Mouse (Mus musculus) brain, adult 2 months (tissue): ENCODE measurements around the gene Pou2f1.
"Not testable (repeated sequence)": the region's sequence is repeated elsewhere in the genome, so short reads cannot be mapped to it uniquely, and the experiment has no call there.

Experiments used
- DNase-seq: peaks from one replicate; pipeline ENCODE4 v3.0.0; 2011; ENCODE audit warnings: low read depth, low spot score

Gene Pou2f1

GRCm38 (mm10) chr1:166003181-166004022 lies 924 bp upstream of the Pou2f1 start:
- DNase-seq = peak; percentile 95

- DNase-seq = no peak
These were observed 481 bp downstream of the Pou2f1 start for GRCm38 (mm10) chr1:166001904-166002489.

GRCm38 (mm10) chr1:166001121-166001903 lies 1.2 kb downstream of the Pou2f1 start:
- peak; percentile 67 for DNase-seq

DNA sequence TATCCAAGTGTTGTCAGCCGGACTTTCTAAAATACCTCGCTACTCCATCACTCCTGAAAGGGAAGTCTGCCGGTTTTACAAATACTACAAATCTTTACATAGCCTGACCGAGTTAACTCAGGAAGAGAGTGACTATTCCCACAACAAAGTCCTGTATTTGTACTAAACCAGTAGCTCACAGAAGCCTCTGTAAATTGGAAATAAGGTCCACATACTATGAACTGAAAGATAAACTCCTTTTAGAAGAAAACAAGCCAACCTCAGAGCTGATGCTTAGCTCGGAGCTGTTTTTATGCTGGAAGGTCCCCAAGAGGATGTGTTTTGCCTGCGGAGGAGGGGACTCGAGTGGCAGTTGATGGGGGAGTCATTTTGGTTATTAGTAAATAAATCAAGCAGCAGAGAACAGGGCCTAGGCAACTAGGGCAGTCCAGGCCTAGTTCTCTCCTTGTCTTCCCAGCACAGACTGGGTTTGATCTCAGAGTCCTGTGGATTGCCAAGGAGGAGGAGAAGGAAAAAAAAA lies 1.8 kb downstream of the Pou2f1 start:
- DNase-seq = peak; percentile 45

GRCm38 (mm10) chr1:165999709-166000108 lies 2.8 kb downstream of the Pou2f1 start:
- DNase-seq = no peak

- no peak for DNase-seq
These were observed 6.8 kb downstream of the Pou2f1 start for GRCm38 (mm10) chr1:165995661-165996055.

- DNase-seq = not testable (repeated sequence)
These were observed 7.3 kb downstream of the Pou2f1 start for GRCm38 (mm10) chr1:165995011-165995660.

- DNase-seq = no peak
These were observed 8.2 kb downstream of the Pou2f1 start for GRCm38 (mm10) chr1:165994279-165994678.

- peak; percentile 36 for DNase-seq
These were observed 9.0 kb downstream of the Pou2f1 start for GRCm38 (mm10) chr1:165993270-165994156.

- DNase-seq = peak; percentile 77
These were observed 13.9 kb downstream of the Pou2f1 start for GRCm38 (mm10) chr1:165988536-165988935.

- DNase-seq = no peak
These were observed 14.4 kb downstream of the Pou2f1 start for GRCm38 (mm10) chr1:165988072-165988471.

DNA sequence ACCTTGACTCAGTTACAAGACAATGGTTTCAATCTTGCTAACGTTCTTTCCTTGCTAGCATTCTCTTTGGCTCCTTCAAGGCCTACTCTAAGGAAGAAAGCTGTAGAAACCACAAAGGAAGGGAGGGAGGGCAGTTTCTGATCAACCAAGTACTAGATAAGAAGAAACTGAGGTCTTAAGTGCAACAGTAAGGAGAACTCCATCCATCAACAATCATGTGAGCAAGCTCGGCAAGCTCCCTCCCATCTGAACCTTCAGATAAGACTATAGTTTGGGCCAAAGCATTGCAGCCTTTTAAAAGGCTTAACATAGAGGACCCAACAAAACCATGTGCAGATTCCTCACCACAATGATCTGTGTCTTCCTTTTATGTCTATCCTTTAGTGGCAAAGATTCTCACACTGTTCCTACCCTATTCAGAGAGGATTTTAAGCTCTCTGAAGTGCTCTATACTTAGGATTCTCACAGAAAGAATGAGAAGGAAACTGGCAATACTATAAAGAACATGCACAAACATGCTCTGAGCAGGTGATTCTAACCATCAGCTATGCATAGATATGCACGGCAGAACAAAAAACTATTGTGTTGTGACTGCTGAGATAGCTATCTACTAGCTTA lies 16.6 kb downstream of the Pou2f1 start:
- no peak for DNase-seq

DNA sequence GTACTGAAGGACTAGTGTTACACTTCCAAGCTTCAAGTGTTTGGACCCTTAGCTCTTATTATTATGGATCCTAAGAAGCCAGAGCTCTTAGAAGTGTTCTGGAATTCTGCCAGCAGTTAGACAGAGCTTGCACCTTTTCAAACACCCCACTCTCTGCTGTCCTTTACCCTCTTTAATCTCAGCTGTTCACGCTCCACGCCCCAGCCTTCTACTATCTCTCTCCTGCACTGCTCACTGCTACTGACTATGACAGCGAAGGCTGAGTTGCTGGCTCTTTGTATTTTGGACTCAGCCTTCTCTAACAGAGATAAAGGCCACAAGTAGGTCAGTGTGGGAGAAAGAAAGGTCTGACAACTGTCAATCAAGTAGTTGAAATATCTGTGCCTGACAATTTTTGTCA lies 17.3 kb downstream of the Pou2f1 start:
- DNase-seq = no peak

GRCm38 (mm10) chr1:165976672-165977448 lies 25.6 kb downstream of the Pou2f1 start:
- no peak for DNase-seq

DNA sequence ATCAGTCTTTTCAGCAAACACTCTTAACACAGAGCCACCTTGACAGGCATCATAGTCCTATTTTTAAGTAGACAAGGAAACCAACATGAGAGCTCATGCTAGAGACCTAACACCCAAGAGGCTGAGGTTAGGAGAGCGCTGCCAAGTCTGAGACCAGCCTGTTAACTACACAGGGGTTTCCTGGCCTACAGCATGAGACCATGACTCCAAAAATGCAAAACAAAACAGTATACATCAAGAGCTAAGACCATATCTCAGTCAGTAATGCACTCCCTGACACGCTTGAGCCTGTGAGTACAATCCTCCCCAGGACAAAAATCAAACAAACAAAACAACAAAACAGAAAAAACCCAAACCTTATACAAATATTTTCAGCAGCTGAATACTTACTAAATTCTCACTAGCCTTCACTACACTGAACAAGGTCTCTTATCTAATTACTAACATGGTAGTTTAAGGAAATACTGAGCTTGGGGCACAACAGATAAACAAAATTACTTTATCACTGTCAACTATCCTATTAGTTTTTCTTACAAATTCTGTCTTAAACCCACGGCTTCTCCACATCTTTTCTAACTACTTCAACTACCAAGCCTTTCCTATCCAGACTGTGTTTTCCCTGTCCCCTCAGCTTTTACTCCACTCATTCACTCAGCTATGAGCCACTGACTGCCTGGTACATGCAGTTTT lies 33.3 kb downstream of the Pou2f1 start:
- no peak for DNase-seq

DNA sequence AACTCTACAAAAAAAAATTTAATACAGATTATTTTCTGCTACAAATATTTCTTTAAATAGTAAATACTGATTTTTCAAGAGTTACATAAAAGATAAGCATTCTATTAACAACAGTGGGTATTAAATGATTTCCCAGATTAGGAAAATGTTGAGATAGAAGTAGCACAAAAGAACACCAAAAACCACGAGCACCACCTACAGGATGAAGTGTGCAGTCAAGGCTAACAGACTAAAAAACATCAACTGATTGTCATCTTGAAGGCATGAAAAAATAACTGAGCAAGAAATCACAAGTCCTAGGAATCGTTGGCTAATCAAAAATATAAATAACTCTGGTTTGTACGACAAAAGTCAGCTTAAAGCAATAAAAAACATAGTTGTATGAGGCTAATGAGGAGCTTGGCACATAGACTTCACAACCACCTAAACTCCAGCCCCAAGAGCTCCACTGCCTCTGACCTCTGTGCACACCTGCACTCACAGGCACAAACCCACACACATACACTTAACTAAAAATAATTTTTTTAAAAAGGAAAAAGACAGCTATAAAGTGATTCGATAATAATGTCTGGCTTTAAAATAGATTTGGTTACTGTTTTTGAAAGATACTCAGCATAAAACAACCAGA lies 35.3 kb downstream of the Pou2f1 start:
- peak; percentile 78 for DNase-seq

GRCm38 (mm10) chr1:165966156-165966914 lies 36.1 kb downstream of the Pou2f1 start:
- DNase-seq = no peak
